Mouse (Mus musculus) heart, adult 2 months (tissue): ENCODE measurements around the gene Hoxd11.

ENCODE experiments used
- CTCF ChIP-seq: fragments of 200-600 bp; IDR thresholded peaks from 2 replicates; pipeline ENCODE4 v1.8.1; 2022; ENCODE audit warnings: antibody characterized with exemption, mild to moderate bottlenecking, moderate library complexity
- EP300 ChIP-seq: fragments of 200-500 bp; IDR thresholded peaks from 2 replicates; pipeline ENCODE4 v1.6.1; 2011; ENCODE audit warnings: low read depth, low read length, control low read depth; ENCODE audit not compliant: insufficient read depth

DNA sequence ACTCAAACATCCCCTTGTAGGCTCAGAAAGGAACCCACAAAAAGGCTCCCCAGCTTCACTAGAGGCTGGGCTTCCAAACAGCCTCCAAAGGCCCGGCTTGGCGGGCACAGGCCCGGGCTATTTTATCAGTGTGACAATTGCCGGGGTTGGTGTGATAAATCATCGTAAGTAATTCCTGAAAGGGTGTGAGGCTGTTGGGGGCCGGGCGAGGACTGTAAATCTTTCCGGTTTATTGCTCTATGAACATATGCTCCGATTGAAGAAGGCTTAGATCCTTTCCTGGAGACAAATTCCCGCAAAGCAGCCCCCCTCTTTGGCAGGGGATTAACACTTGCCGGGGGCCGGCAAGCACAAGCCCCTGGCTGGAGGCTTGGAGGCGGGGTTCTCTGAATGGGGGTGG, 55.1 kb downstream of the Hoxd11 start:
- TF ChIP-seq EP300 (no peak), CTCF (no peak)
